Mouse (Mus musculus): ENCODE data around the gene Olfr750.
A peak's percentile ranks its signal among the peaks of the same experiment; 100 is the strongest.

Gene Olfr750

GRCm38 (mm10) chr14:51027387-51028155, 46.7 kb downstream of the Olfr750 start:
- DNase-seq (ENCODE audit: low read depth, low spot score): no peak

GRCm38 (mm10) chr14:51026391-51027133, 47.7 kb downstream of the Olfr750 start:
- peak; percentile 82 for DNase-seq (ENCODE audit: low read depth, low spot score)

- DNase-seq (ENCODE audit: low read depth, low spot score): no peak
Observed at GRCm38 (mm10) chr14:51024820-51025219, 49.4 kb downstream of the Olfr750 start.

GRCm38 (mm10) chr14:51023457-51023856, 50.8 kb downstream of the Olfr750 start:
- no peak for DNase-seq (ENCODE audit: low read depth, low spot score)

GRCm38 (mm10) chr14:51017256-51017655, 57.0 kb downstream of the Olfr750 start:
- DNase-seq (ENCODE audit: low read depth, low spot score): no peak
